Mouse (Mus musculus) olfactory bulb, adult 2 months (tissue): Measurements from ENCODE around the gene C330007P06Rik. TPM values are rescaled to one million over a fixed set of nuclear protein-coding genes. Genes with fewer than 3 reads are reported as not detected.

ENCODE experiments used
- H3K27ac ChIP-seq: fragments of 200-500 bp; 2 replicates; pipeline ENCODE4 v1.5.1; 2012; ENCODE audit warnings: low read depth, low read length; ENCODE audit not compliant: insufficient read depth
- H3K4me1 ChIP-seq: fragments of 200-500 bp; 2 replicates; pipeline ENCODE4 v1.6.1; 2012; ENCODE audit warnings: low read length; ENCODE audit not compliant: control insufficient read depth, insufficient read depth
- H3K4me3 ChIP-seq: fragments of 200-500 bp; 2 replicates; pipeline ENCODE4 v1.5.1; 2012; ENCODE audit warnings: mild to moderate bottlenecking, low read depth, low read length, moderate library complexity; ENCODE audit not compliant: insufficient read depth
- CTCF ChIP-seq: fragments of 200-500 bp; IDR thresholded peaks from 2 replicates; pipeline ENCODE4 v1.5.1; 2012; ENCODE audit warnings: low read depth, mild to moderate bottlenecking, low read length, moderate library complexity; ENCODE audit not compliant: insufficient read depth
- POLR2A ChIP-seq: fragments of 200-500 bp; IDR thresholded peaks from 2 replicates; pipeline ENCODE4 v1.6.1; 2012; ENCODE audit warnings: mild to moderate bottlenecking, low read depth, low read length, moderate library complexity; ENCODE audit not compliant: insufficient read depth
- WGBS: fragments of 180-500 bp; shearing (Covaris S2); methylation state at CpG from one replicate; pipeline ENCODE4 v1.1.7; 2018; 5-methylcytosine and 5-hydroxymethylcytosine counted together
- polyA plus RNA-seq: library from polyadenylated mRNA; stranded (reverse); fragments of >200 nt; gene quantifications from 2 replicates; pipeline ENCODE4 v1.2.4, GENCODE M21; 2012; ENCODE audit warnings: low replicate concordance; ENCODE audit not compliant: missing spikeins, insufficient read depth, insufficient read length

Gene C330007P06Rik
- polyA plus RNA-seq, 1 experiment, result not detected

DNA sequence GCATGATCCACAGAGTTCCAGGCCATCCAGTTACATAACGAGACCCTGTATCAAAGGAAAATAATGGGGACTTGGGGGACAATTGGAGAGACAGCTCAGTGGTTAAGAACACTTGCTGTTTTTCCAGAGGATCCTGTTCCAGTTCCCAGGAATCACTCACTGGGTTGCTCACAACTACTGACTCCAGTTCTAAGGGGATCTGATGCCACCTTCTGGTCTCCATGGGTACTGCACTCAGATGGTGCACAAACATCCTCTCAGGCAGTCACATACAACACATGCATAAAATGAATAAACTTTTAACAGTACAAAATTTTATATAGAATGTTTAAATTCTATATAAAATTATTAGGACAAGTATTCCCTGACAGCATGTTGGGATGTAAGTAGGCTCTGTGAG lies 10.8 kb upstream of the C330007P06Rik start:
- no peaks in the 10 kb centered on the region for H3K4me1 ChIP-seq
- H3K27ac ChIP-seq, result no peak overlapping the region
- H3K4me3 ChIP-seq, result no peak overlapping the region
- TF ChIP-seq CTCF, result no peak
- no peak for TF ChIP-seq POLR2A
- WGBS, result 79% methylated on average over 1 of the region's 1 CpGs

DNA sequence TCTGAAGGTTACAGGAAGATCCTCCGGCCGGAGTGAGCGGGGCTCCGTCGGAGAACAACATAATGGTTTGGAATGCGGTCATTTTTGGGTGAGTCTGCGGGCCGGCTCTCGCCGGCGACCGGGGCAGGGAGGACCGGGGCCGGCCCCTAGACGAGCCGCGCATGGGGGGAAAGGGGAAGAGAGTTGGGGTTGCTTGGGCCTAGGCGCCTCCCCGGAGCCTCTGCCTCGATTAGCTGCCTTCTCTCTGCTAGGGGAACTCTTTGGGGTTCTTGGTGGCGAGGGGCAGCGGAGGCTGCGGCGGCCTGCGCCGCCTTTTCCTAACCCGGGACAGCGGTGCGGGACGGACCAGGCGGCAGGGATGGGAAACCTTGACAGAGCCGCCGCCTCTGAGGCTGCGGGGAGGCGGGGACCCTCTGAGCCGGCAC lies 805 bp upstream of the C330007P06Rik start:
- TF ChIP-seq POLR2A, result no peak
- Histone ChIP-seq H3K4me1 (0 out of 2 replicates have a peak, but pooled peaks cover 2% of the 10 kb centered on the region), H3K27ac (peak overlapping the region; percentile 37; the same call in 1 of the 2 replicates), H3K4me3 (peak overlapping the region; percentile 75)
- 22% methylated on average over 36 of the region's 36 CpGs for WGBS

DNA sequence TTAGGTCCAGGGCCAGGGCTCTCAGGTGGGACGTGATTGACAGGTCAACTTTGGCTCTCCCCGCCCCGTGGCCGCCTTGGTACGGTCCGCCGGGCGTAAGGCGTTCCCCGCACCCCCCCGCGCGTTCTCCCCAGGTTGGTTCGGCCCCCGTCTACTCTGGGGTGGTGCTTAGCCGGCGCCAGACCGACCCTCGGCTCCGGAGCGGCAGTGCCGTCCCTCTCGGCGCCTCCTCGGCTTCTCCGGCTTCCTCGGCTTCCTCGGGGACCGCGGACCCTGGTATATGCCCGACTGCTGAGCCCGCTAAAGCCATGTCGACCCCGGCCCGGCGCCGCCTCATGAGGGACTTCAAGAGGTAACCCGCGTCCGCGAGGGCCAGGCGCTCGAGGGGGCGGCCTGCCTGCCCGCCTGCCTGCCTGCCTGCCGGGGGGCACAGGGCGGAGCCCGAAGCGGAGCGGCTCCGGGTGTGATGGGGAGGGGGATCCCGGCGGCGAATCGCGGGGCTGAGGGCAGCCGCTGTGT lies 326 bp upstream of the C330007P06Rik start:
- Histone ChIP-seq H3K27ac (peak overlapping the region; percentile 37; the same call in 1 of the 2 replicates), H3K4me1 (0 out of 2 replicates have a peak, but pooled peaks cover 2% of the 10 kb centered on the region), H3K4me3 (peak overlapping the region; percentile 75)
- WGBS, result 11% methylated on average over 57 of the region's 57 CpGs
- no peak for TF ChIP-seq CTCF
- peak; percentile 83 for TF ChIP-seq POLR2A

DNA sequence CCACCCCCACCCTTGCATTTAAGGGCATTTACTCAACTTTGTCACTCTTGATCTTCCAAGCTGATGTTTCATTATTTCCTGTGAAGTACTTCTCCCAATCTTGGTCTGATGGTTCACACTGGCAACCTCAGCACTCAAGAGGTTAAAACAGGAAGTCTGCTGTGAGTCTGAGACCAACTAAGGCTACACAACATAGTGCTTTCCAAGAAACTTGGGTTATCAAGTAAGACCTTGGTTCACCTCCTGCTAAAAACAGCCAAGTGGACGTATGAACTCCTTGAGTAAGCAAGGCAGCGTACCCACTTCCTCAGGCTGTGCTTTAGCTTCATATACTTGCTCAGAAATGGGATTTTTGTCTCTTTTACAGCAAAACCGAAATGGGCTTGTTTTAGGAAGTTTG lies 3.5 kb downstream of the C330007P06Rik start:
- WGBS, result 81% methylated on average over 3 of the region's 3 CpGs
- TF ChIP-seq POLR2A, result no peak
- no peak for TF ChIP-seq CTCF
- H3K27ac ChIP-seq, result no peak overlapping the region
- 0 out of 2 replicates have a peak, but pooled peaks cover 2% of the 10 kb centered on the region for H3K4me1 ChIP-seq
- H3K4me3 ChIP-seq, result no peak overlapping the region

DNA sequence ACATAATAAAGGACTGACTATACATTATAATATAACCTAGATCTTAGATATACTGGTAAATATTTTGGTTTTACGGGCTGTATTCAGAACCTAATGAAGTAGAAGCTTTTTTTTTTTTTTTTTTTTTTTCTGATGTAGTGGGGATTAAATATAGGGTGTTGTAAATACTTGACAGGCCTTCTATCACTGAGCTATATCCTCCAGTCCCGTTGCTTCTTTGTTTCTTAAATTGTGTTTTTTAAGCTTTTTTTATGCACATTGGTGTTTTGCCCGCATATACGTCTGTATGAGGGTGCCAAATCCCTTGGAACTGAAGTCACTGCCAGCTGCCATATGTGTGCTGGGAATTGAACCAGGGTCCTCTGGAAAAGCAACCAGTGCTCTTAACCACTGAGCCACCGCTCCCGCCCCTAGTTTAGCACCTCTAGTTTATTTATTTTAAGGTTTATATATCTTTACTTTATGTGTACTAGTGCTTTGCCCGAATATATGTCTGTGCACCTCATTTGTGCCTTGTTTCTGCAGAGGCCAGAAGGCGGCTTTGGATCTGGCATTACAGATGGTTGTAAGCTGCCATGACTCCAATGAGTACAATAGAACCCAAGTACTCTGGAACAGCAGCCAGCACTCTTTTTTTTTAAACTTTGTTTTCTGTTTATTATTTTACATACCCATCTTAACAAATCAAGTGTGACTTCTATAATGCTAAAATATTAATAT lies 9.1 kb downstream of the C330007P06Rik start:
- Histone ChIP-seq H3K27ac (no peak overlapping the region), H3K4me1 (no peaks in the 10 kb centered on the region), H3K4me3 (no peak overlapping the region)
- TF ChIP-seq CTCF, result no peak
- no peak for TF ChIP-seq POLR2A
- 49% methylated on average over 8 of the region's 8 CpGs for WGBS

DNA sequence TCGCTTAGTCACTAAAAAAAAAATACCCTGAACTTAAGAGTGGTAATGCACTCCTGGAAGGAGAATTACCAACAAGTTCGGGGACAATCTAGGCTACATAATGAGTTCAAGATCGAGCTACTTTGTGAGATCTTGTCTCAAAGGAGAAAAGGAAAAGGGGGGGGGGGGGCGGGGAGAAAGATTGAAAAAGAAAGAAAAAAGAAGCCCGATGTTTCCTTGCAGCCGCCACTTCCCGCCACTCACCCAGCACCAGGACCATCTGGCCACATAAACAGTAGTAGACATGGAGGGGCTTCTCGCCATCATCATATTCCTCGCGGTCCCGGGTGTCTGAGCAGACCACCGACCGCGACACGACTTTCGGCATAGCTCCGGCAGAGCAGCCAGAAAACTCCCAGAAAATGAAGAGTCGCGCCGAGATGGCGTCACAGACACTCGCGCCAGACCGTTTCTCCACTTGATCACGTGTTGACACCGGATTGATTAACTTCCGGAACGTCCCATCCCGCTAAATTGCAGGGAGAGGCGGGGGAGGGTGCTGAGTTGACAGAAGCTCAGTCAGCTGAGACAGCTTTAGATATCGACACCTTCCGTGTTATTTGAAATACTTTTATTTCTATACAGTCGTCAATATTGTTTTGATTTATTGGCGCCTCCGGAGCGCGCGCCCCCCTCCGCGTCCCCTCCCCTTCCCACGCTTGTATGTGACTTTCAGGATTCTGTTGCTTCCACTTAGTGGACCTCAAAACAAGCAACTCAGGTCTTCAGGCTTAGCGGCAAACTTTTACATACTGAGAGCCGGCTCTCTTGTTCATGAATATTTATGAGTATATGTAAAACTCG lies 9.9 kb downstream of the C330007P06Rik start:
- Histone ChIP-seq H3K4me3 (peak overlapping the region; percentile 64), H3K27ac (0 out of 2 replicates have a peak overlapping the region, but pooled peaks have one; percentile 26), H3K4me1 (no peaks in the 10 kb centered on the region)
- 18% methylated on average over 42 of the region's 44 CpGs for WGBS
- TF ChIP-seq CTCF (no peak), POLR2A (no peak)

DNA sequence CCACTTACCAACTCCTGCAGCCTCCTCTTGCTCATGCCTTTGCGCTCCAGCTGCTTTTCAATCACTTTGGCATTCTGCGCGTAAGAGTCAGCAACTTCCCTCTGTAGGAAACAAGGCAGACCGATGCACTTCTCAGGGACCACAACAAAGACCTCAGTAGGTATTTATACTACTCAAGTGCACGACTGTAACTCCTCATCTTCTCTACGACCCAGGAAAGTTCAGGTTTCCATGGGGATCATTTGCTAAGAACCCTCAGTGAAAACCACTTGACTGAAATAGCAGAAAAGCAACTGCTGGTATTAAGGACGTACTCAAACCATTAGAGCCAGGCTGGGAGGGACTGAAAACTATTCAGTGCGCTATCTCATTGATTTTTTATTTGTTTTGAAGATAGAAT lies 21.3 kb downstream of the C330007P06Rik start:
- Histone ChIP-seq H3K27ac (no peak overlapping the region), H3K4me1 (no peaks in the 10 kb centered on the region), H3K4me3 (no peak overlapping the region)
- WGBS, result 80% methylated on average over 8 of the region's 8 CpGs
- TF ChIP-seq POLR2A, result no peak
- no peak for TF ChIP-seq CTCF

DNA sequence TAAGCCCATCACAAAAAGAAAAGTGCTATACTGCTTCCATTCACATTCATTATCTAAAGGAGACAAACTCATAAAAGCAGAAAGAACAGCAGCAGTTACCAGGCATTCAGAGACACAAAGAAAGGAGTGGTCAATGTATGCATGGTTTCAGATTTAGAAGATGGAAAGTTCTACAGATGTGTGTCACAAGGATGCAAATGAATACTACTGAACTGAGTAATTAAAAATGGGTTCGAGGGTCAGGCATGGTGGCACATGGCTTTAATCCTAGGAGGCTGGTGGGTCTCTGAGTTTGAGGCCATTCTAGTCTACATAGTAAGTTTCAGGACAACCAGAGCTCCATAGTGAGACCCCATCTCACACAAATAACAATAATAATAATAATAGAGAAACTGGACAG lies 26.8 kb downstream of the C330007P06Rik start:
- Histone ChIP-seq H3K4me1 (no peaks in the 10 kb centered on the region), H3K4me3 (no peak overlapping the region), H3K27ac (no peak overlapping the region)
- 79% methylated on average over 1 of the region's 1 CpGs for WGBS
- TF ChIP-seq POLR2A (no peak), CTCF (no peak)
